Mouse (Mus musculus): ENCODE data around the gene 1700001C19Rik. TPM values are rescaled to one million over a fixed set of nuclear protein-coding genes. Genes with fewer than 3 reads are reported as not detected.

Gene 1700001C19Rik
- total and polyA plus RNA-seq, 2 experiments from 2014 or later: 0.14 to 0.35 TPM

DNA sequence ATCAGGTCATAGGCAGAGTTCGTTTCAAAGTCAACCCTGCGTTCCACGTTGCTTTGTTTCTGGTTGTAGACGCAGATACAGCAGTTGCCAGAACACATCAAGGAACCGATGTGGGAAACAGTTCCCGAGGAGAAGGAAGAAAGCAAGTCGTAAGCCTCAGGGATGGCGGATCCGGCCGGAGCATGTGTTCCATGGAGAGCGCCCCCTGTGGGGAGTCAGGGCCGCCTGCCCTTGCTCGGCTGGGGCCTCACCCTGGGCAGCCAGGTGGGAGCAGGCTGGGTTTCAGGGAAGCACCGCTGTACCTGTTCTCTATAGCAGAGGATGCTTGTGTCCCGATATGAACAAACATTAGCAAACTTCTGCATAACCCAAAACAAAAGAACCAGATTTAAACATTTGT, 59.0 kb downstream of the 1700001C19Rik start:
- no peaks in the 10 kb centered on the region for H3K4me1 ChIP-seq (ENCODE audit: insufficient read depth)
- H3K4me3 ChIP-seq (ENCODE audit: low read depth, low read length): no peak overlapping the region
- no peak overlapping the region for H3K4me2 ChIP-seq (ENCODE audit: low read depth)
- 82% methylated on average over 15 of the region's 15 CpGs for WGBS
- 0 out of 2 replicates have a peak, but pooled peaks have one; percentile 6 for TF ChIP-seq CTCF (IDR thresholded peaks at IDR 0.05; ENCODE audit: low read depth)
- H3K9ac ChIP-seq: no peak overlapping the region
- H3K9me3 ChIP-seq (ENCODE audit: low read length): no peaks in the 10 kb centered on the region
- DNase-seq (no peak), ATAC-seq (no peak)
- H3K36me3 ChIP-seq (ENCODE audit: insufficient read depth): peaks cover 62% of the 10 kb centered on the region
- no peak overlapping the region for H3K27ac ChIP-seq (ENCODE audit: low read depth, low read length)
- no peaks in the 10 kb centered on the region for H3K27me3 ChIP-seq (ENCODE audit: insufficient read depth, low read length)

DNA sequence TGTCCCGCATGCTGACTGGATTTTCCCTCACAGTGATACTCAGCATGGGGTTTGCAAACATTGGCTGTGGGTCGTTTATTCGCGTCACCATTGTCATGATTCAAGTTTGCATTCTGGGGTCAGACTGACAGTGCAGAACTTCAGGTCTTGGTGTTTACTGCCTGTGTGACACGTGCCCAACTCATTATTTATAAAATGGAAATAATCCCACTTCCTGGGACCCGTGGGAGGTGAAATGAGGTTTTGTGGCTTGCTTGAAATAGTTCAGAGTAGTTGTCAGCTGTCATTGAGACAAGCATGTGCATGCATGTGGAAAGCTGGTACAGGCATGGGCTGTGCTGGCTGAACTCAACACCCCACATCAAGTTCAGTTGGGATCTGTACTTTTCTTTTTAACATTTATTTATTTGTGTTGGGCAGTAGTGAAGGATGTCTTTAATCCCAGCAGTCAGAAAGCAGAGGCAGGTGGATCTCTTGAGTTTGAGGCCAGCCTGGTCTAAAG, 60.3 kb downstream of the 1700001C19Rik start:
- Histone ChIP-seq H3K4me1 (ENCODE audit: insufficient read depth) (no peaks in the 10 kb centered on the region), H3K27ac (ENCODE audit: low read depth, low read length) (no peak overlapping the region), H3K36me3 (ENCODE audit: insufficient read depth) (peaks cover 71% of the 10 kb centered on the region), H3K9me3 (ENCODE audit: low read length) (no peaks in the 10 kb centered on the region), H3K9ac (no peak overlapping the region), H3K27me3 (ENCODE audit: insufficient read depth, low read length) (no peaks in the 10 kb centered on the region), H3K4me2 (ENCODE audit: low read depth) (no peak overlapping the region), H3K4me3 (ENCODE audit: low read depth, low read length) (no peak overlapping the region)
- DNase-seq: no peak
- ATAC-seq: no peak
- WGBS: 87% methylated on average over 6 of the region's 6 CpGs
- TF ChIP-seq CTCF (IDR thresholded peaks at IDR 0.05; ENCODE audit: low read depth): no peak

DNA sequence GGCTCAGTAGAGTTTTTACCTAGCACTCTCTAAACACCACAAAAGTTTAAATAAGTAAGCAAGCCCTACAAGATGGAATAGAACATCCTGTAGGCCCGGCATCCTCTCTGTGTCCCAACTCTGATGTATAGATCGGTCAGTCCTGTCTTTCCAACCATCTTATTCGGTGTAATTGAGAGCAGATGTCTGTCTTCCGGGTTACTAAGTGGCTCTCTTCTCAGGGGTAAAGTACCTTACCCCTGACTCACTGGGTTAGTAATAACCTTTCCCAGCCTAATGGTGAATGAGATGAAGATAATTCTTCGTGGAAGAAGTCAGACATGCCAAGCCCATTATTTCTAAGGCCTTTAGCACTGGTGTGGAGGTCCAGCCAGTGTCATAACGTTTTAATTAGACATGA, 63.2 kb downstream of the 1700001C19Rik start:
- no peak for ATAC-seq
- no peak overlapping the region for H3K4me3 ChIP-seq (ENCODE audit: low read depth, low read length)
- no peaks in the 10 kb centered on the region for H3K9me3 ChIP-seq (ENCODE audit: low read length)
- 89% methylated on average over 6 of the region's 6 CpGs for WGBS
- DNase-seq: no peak
- H3K27ac ChIP-seq (ENCODE audit: low read depth, low read length): no peak overlapping the region
- TF ChIP-seq CTCF (IDR thresholded peaks at IDR 0.05; ENCODE audit: low read depth): no peak
- no peak overlapping the region for H3K4me2 ChIP-seq (ENCODE audit: low read depth)
- H3K36me3 ChIP-seq (ENCODE audit: insufficient read depth): peaks cover 59% of the 10 kb centered on the region
- H3K27me3 ChIP-seq (ENCODE audit: insufficient read depth, low read length): no peaks in the 10 kb centered on the region
- H3K9ac ChIP-seq: no peak overlapping the region
- 0 out of 2 replicates have a peak, but pooled peaks cover 2% of the 10 kb centered on the region for H3K4me1 ChIP-seq (ENCODE audit: insufficient read depth)

DNA sequence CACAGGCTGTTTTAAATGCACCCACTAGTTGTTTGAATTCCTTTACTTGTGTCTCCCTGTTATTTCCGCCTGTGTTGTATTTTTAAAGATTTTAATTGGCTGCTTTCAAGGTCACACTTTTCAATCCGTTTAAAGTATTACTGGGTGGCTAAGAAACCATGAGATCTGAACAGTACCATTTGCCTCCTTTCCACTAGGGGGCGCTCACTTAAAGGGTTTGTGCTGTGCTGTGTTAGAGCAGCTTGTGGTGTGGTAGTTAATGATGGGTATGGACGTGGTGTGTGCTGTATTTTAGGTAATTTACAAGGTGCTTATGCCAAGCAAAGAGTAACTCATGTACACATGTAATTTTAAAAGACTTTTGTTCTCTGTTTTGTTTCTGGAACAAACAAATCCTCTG, 65.7 kb downstream of the 1700001C19Rik start:
- no peak overlapping the region for H3K4me2 ChIP-seq (ENCODE audit: low read depth)
- H3K9me3 ChIP-seq (ENCODE audit: low read length): no peaks in the 10 kb centered on the region
- no peak overlapping the region for H3K27ac ChIP-seq (ENCODE audit: low read depth, low read length)
- peaks cover 40% of the 10 kb centered on the region for H3K36me3 ChIP-seq (ENCODE audit: insufficient read depth)
- TF ChIP-seq CTCF (IDR thresholded peaks at IDR 0.05; ENCODE audit: low read depth): peak; percentile 86
- no peak overlapping the region for H3K4me3 ChIP-seq (ENCODE audit: low read depth, low read length)
- DNase-seq: peak; percentile 72
- no peak overlapping the region for H3K9ac ChIP-seq
- no peaks in the 10 kb centered on the region for H3K27me3 ChIP-seq (ENCODE audit: insufficient read depth, low read length)
- 7% methylated on average over 4 of the region's 4 CpGs for WGBS
- 0 out of 2 replicates have a peak, but pooled peaks cover 2% of the 10 kb centered on the region for H3K4me1 ChIP-seq (ENCODE audit: insufficient read depth)
- peak; percentile 63 for ATAC-seq

DNA sequence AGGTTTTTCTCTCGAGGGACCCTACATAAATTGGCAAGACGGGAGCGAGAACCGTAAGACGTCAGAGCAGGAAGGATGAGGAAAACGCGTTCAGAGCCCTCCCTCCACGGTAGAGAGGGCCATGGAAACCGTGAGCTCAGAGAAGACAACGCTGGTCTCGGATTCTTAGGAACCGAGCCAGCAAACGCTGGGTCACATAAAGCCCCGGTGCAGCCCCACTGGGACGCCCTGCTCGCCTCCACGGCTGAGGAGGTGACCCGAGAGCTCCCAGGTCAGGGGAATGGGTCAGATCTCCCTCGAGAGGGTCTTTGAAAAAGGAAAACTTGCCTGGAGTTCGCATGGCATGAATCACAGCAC, 68.1 kb downstream of the 1700001C19Rik start:
- peak; percentile 87 for ATAC-seq
- no peak for DNase-seq
- 2% methylated on average over 20 of the region's 20 CpGs for WGBS
- H3K9ac ChIP-seq: peak overlapping the region; percentile 58
- H3K4me1 ChIP-seq (ENCODE audit: insufficient read depth): 0 out of 2 replicates have a peak, but pooled peaks cover 2% of the 10 kb centered on the region
- peak overlapping the region; percentile 72 for H3K4me3 ChIP-seq (ENCODE audit: low read depth, low read length)
- TF ChIP-seq CTCF (IDR thresholded peaks at IDR 0.05; ENCODE audit: low read depth): no peak
- peaks cover 18% of the 10 kb centered on the region for H3K36me3 ChIP-seq (ENCODE audit: insufficient read depth)
- no peaks in the 10 kb centered on the region for H3K27me3 ChIP-seq (ENCODE audit: insufficient read depth, low read length)
- H3K4me2 ChIP-seq (ENCODE audit: low read depth): peak overlapping the region; percentile 72
- H3K9me3 ChIP-seq (ENCODE audit: low read length): no peaks in the 10 kb centered on the region
- H3K27ac ChIP-seq (ENCODE audit: low read depth, low read length): peak overlapping the region; percentile 70

DNA sequence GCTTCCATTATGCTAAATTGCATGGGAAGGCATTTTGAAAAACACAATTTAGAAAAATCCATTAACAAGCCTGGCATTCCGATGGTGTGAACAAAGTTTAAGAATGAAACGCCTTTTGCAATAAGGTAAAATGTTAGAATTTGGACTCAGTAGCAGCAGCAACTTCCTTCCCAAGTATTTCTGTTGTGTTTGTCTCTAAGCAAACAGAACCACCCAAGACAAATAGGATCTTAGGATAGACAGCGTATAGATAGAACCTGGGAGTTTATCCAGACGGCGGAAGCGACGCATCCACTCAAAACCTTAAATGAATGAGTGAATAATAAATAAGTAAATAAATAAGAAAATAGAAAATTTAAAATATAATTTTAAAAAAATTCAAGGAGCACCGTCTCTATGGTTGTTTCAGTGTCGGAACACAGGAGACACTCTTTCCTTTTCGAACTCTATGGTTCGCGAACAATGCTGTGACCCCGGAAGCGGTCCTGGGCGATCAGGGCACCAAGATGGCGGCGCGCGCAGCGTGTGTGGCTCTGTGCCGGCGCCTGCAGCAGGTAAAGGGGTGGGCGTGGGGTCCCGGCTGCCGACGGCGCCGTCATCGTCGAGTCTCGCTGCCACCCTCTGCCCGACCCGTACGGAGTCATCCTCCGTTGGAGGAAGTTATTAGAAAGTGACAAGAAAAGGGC, 68.6 kb downstream of the 1700001C19Rik start, which contains the start of gene Mrps10:
Mrps10 (plus strand) TSS at position 487 of the 686 bp plus-strand sequence.
- H3K4me3 ChIP-seq (ENCODE audit: low read depth, low read length): peak within 1 kb of the TSS; percentile 72
- peak within 1 kb of the TSS; percentile 58 for H3K9ac ChIP-seq
- 3% methylated on average over 35 of the region's 35 CpGs for WGBS
- 0 out of 2 replicates have a peak, but pooled peaks cover 2% of the 10 kb centered on the region for H3K4me1 ChIP-seq (ENCODE audit: insufficient read depth)
- no peaks in the 10 kb centered on the region for H3K9me3 ChIP-seq (ENCODE audit: low read length)
- peak within 1 kb of the TSS; percentile 70 for H3K27ac ChIP-seq (ENCODE audit: low read depth, low read length)
- ATAC-seq (peak; percentile 96), DNase-seq (peak; percentile 95)
- TF ChIP-seq CTCF (IDR thresholded peaks at IDR 0.05; ENCODE audit: low read depth): no peak
- H3K4me2 ChIP-seq (ENCODE audit: low read depth): peak within 1 kb of the TSS; percentile 72
- H3K36me3 ChIP-seq (ENCODE audit: insufficient read depth): peaks cover 13% of the 10 kb centered on the region
- no peaks in the 10 kb centered on the region for H3K27me3 ChIP-seq (ENCODE audit: insufficient read depth, low read length)

Other genes with a start within 250 kb of the 1700001C19Rik start
- gene Mrps10, start 68.5 kb downstream of the 1700001C19Rik start, total RNA-seq (2014; rRNA removed): 28.6 and 42.4 TPM in 2 replicates
- gene Mrps10, start 68.5 kb downstream of the 1700001C19Rik start, polyA plus RNA-seq (2015; fragmentation: Nextera tagmentation; extraction: Ambion mirVana): 75.0 and 83.5 TPM in 2 replicates
- 0.15 and 0.33 TPM in 2 replicates for gene Guca1b, start 52.0 kb downstream of the 1700001C19Rik start, total RNA-seq (2014; rRNA removed)
- gene Guca1b, start 52.0 kb downstream of the 1700001C19Rik start, polyA plus RNA-seq (2015; fragmentation: Nextera tagmentation; extraction: Ambion mirVana): 0.18 TPM in 1 of 2 replicates, not detected in the other
- 0.23 TPM in 1 of 2 replicates, not detected in the other for gene Guca1a, start 36.8 kb downstream of the 1700001C19Rik start, total RNA-seq (2014; rRNA removed)
- gene Guca1a, start 36.8 kb downstream of the 1700001C19Rik start, polyA plus RNA-seq (2015; fragmentation: Nextera tagmentation; extraction: Ambion mirVana): 0.33 and 0.59 TPM in 2 replicates
- 0.05 and 0.08 TPM in 2 replicates for gene AI661453, start 761 bp downstream of the 1700001C19Rik start, total RNA-seq (2014; rRNA removed)
- 0.22 TPM in 1 of 2 replicates, not detected in the other for gene AI661453, start 761 bp downstream of the 1700001C19Rik start, polyA plus RNA-seq (2015; fragmentation: Nextera tagmentation; extraction: Ambion mirVana)
- gene Taf8, start 64.9 kb upstream of the 1700001C19Rik start, total RNA-seq (2014; rRNA removed): 17.4 and 17.9 TPM in 2 replicates
- gene Taf8, start 64.9 kb upstream of the 1700001C19Rik start, polyA plus RNA-seq (2015; fragmentation: Nextera tagmentation; extraction: Ambion mirVana): 8.8 and 10.8 TPM in 2 replicates
- 26.3 and 42.6 TPM in 2 replicates for gene Ccnd3, start 67.7 kb upstream of the 1700001C19Rik start, total RNA-seq (2014; rRNA removed)
- 54.0 and 59.6 TPM in 2 replicates for gene Ccnd3, start 67.7 kb upstream of the 1700001C19Rik start, polyA plus RNA-seq (2015; fragmentation: Nextera tagmentation; extraction: Ambion mirVana)
- 21.9 and 23.7 TPM in 2 replicates for gene Bysl, start 174.1 kb upstream of the 1700001C19Rik start, total RNA-seq (2014; rRNA removed)
- 32.0 and 35.4 TPM in 2 replicates for gene Bysl, start 174.1 kb upstream of the 1700001C19Rik start, polyA plus RNA-seq (2015; fragmentation: Nextera tagmentation; extraction: Ambion mirVana)
- gene Med20, start 174.2 kb upstream of the 1700001C19Rik start, total RNA-seq (2014; rRNA removed): 31.5 and 37.0 TPM in 2 replicates
- gene Med20, start 174.2 kb upstream of the 1700001C19Rik start, polyA plus RNA-seq (2015; fragmentation: Nextera tagmentation; extraction: Ambion mirVana): 27.9 and 30.2 TPM in 2 replicates
- gene Gm20517, start 174.2 kb upstream of the 1700001C19Rik start, total RNA-seq (2014; rRNA removed): 4.7 and 10.6 TPM in 2 replicates
- gene Gm20517, start 174.2 kb upstream of the 1700001C19Rik start, polyA plus RNA-seq (2015; fragmentation: Nextera tagmentation; extraction: Ambion mirVana): 1.4 and 2.1 TPM in 2 replicates
- 11.2 and 18.9 TPM in 2 replicates for gene Usp49, start 193.3 kb upstream of the 1700001C19Rik start, total RNA-seq (2014; rRNA removed)
- gene Usp49, start 193.3 kb upstream of the 1700001C19Rik start, polyA plus RNA-seq (2015; fragmentation: Nextera tagmentation; extraction: Ambion mirVana): 2.8 and 4.7 TPM in 2 replicates

Data from forebrain, postnatal 0 days (tissue).